Mouse (Mus musculus) ovary, postnatal 36 days (tissue): ENCODE data around the gene Rabep2.
A peak's percentile ranks its signal among the peaks of the same experiment; 100 is the strongest.
"Not testable (repeated sequence)": the region's sequence is repeated elsewhere in the genome, so short reads cannot be mapped to it uniquely, and the experiment has no call there.

ENCODE experiments used
- DNase-seq: peaks from one replicate; pipeline ENCODE4 v3.0.0; 2022; ENCODE audit warnings: low spot score, mixed read lengths

Gene Rabep2

GRCm38 (mm10) chr7:126464836-126465235, 36.3 kb downstream of the Rabep2 start:
- DNase-seq, result peak; percentile 33

GRCm38 (mm10) chr7:126465246-126466030, 36.9 kb downstream of the Rabep2 start:
- DNase-seq, result peak; percentile 37

- no peak for DNase-seq
Observed at GRCm38 (mm10) chr7:126466116-126466515, 37.6 kb downstream of the Rabep2 start.

- DNase-seq, result no peak
Observed at GRCm38 (mm10) chr7:126466707-126467106, 38.1 kb downstream of the Rabep2 start.

- peak; percentile 42 for DNase-seq
Observed at GRCm38 (mm10) chr7:126467271-126467670, 38.7 kb downstream of the Rabep2 start.

GRCm38 (mm10) chr7:126467834-126468627, 39.5 kb downstream of the Rabep2 start:
- DNase-seq, result no peak

- no peak for DNase-seq
Observed at GRCm38 (mm10) chr7:126470077-126470476, 41.5 kb downstream of the Rabep2 start.

GRCm38 (mm10) chr7:126471361-126471760, 42.8 kb downstream of the Rabep2 start:
- DNase-seq, result no peak

GRCm38 (mm10) chr7:126471853-126472252, 43.3 kb downstream of the Rabep2 start:
- no peak for DNase-seq

GRCm38 (mm10) chr7:126472306-126472705, 43.7 kb downstream of the Rabep2 start:
- DNase-seq, result no peak

- DNase-seq, result no peak
Observed at GRCm38 (mm10) chr7:126472713-126473112, 44.2 kb downstream of the Rabep2 start.

GRCm38 (mm10) chr7:126473470-126474086, 45.0 kb downstream of the Rabep2 start:
- DNase-seq, result no peak

GRCm38 (mm10) chr7:126474486-126474955, 46.0 kb downstream of the Rabep2 start:
- DNase-seq, result no peak

- DNase-seq, result peak; percentile 89
Observed at GRCm38 (mm10) chr7:126474993-126475581, 46.5 kb downstream of the Rabep2 start, which contains the start of gene Sh2b1. Gene Sh2b1 (minus strand): TSS chr7:126475424.

GRCm38 (mm10) chr7:126481699-126482098, 53.1 kb downstream of the Rabep2 start:
- DNase-seq, result no peak

- peak; percentile 89 for DNase-seq
Observed at GRCm38 (mm10) chr7:126482392-126482871, 53.9 kb downstream of the Rabep2 start.

- DNase-seq, result peak; percentile 91
Observed at GRCm38 (mm10) chr7:126487052-126487483, 58.5 kb downstream of the Rabep2 start, which contains the start of gene Tufm. Gene Tufm (plus strand): TSS chr7:126487361.

- DNase-seq, result not testable (repeated sequence)
Observed at GRCm38 (mm10) chr7:126487617-126488385, 59.2 kb downstream of the Rabep2 start.

GRCm38 (mm10) chr7:126491005-126491404, 62.4 kb downstream of the Rabep2 start:
- no peak for DNase-seq

GRCm38 (mm10) chr7:126491973-126492372, 63.4 kb downstream of the Rabep2 start:
- no peak for DNase-seq

- no peak for DNase-seq
Observed at GRCm38 (mm10) chr7:126494120-126494519, 65.6 kb downstream of the Rabep2 start.
